Mouse (Mus musculus) kidney, postnatal 4 days (tissue): Measurements from ENCODE around the gene Rbm19.

Source experiments
- DNase-seq, 2 experiments: peaks; one replicate each; pipeline ENCODE4 v3.0.0; 2021; ENCODE audit warnings: mixed read lengths in 2 of 2

Rbm19 gene

GRCm38 (mm10) chr5:120171865-120172728, 55.8 kb downstream of the Rbm19 start:
- no peak for DNase-seq

DNA sequence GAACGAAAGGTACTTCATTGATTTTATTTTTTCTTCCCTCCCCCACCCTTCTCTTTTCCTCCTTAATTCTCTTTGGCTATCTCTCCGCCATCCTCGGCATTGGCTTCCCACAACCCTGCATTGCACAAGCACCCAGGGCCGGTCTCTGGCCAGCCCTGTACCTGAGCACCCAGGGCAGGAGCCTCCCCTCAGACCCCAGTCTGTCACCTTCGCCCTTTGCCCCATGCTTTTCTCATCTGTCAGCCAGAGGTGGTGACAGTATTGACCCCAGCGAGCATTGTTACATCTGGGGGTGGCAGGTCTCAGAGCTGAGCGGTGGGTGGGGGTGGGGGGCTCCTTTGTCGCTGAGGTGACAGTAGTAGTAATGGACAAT, 56.5 kb downstream of the Rbm19 start:
- no peak for DNase-seq

GRCm38 (mm10) chr5:120174317-120174716, 58.1 kb downstream of the Rbm19 start:
- peak; percentile 16 to 26 for DNase-seq

DNA sequence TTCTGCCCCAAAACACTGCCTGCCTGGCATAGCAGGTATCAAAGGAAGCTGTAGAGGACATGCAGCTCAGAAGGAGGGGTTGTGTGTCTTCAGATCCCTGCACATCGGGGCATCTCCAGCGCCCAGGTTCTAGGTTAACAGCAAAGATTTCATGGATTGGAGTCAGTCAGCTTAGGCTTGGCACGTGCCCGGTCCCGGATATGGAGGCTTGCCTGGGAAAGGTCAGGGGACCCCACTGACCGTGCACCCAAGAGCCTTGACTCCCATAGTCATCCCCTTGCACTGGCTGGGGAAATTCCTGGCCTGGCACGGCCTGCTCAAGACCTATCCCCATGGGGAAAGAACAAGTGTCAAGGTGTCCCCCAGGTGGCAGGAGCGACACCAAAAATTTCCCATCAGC, 59.0 kb downstream of the Rbm19 start:
- no peak for DNase-seq

- no peak for DNase-seq
Measured at GRCm38 (mm10) chr5:120176246-120177065, 60.2 kb downstream of the Rbm19 start.

DNA sequence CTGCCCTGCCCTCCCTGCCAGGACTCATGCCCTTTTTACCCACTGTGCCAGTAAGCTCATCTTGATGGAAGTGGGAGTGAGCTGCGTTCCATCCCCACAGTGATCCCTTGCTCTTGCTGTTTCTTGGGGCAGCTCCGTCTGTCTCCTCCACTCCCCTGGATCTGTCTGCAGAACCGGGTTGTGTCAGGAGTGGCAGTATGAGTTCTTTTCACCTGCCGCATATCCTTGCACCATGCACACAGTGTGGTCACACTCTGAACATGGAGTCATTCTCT, 60.7 kb downstream of the Rbm19 start:
- DNase-seq = no peak

DNA sequence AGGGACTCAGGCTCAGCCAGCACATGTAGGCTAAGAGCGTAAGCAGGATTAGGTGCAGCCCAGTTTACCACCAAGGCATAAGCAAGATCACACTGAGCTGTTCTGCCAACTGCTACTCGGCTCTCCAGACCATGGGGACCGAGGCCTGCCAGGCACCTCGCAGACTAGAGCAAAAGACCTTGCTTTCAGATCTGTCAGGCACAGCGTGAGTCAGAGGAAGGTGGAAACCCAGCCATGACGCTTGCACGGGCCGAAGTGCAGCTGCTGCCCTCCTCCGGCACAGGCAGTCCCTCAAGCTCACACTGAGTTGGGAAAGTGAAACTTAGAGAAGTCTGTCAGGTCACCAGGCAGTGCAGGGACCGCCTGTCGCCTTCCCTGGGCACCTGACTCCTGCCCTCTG, 63.8 kb downstream of the Rbm19 start:
- DNase-seq = no peak

- no peak for DNase-seq
Measured at GRCm38 (mm10) chr5:120181384-120181783, 65.1 kb downstream of the Rbm19 start.

DNA sequence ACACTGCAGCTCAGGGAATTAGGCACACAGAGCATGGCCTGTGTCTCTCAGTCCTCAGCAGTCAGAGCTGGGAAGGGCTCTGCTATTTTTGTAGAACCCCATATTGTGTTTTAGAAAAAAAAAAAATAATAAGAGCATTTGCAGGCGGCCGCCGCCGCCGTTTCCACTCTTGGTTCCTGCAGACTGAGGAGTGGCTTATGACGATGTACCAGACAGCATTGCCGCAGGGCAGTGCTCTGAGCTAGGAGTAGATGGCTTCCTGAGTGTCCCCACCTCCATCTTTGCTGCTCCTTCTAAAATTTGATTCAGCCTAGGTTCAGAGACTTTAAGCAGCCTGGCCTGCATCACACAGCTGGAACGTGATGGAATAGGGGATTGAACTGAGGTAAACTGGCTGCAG, 67.1 kb downstream of the Rbm19 start:
- DNase-seq = no peak

DNA sequence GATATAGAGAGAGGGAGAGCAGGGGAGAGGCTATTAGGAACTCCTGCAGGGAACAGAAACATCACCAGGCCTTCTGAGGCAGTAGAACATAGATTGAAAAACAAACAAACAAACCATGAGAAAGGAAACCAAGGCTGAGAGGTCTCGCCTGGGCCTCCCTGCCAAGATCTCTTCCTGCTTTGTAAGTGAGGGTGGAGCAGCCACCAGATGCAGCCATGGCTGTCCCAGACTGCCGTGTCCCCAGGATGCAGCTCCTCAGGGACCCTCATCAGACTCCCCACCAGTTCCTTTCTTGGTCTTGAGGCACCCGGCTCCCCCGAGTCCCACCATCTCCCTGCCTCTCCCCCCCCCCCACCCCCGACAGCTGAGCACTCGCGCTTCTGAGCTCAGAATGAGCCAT, 67.5 kb downstream of the Rbm19 start:
- no peak for DNase-seq

- no peak for DNase-seq
Measured at GRCm38 (mm10) chr5:120185949-120186348, 69.7 kb downstream of the Rbm19 start.

DNA sequence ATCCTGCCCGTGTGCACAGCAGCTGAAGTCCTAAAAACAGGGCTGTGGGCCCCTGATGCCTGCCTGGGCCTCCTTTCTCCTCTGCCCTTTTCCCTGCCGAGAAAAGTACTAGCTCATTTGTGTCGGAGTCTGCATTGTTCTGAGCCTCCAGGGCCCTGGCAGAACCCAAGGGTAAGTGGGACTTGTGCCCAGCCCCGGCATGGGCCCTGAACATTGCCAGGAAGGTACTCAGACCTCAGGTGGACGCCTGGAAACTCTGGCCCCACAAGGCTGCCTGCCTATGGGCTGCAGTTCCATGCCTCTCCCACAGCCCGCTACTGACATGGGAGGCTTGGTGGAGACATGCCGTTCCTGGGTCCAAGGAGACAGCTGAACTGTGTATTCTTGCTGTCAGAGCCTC, 72.3 kb downstream of the Rbm19 start:
- no peak for DNase-seq

- no peak for DNase-seq
Measured at GRCm38 (mm10) chr5:120190001-120190582, 73.8 kb downstream of the Rbm19 start.

- DNase-seq = peak in 1 of 2 experiments; percentile 28
Measured at GRCm38 (mm10) chr5:120191620-120192019, 75.4 kb downstream of the Rbm19 start.

DNA sequence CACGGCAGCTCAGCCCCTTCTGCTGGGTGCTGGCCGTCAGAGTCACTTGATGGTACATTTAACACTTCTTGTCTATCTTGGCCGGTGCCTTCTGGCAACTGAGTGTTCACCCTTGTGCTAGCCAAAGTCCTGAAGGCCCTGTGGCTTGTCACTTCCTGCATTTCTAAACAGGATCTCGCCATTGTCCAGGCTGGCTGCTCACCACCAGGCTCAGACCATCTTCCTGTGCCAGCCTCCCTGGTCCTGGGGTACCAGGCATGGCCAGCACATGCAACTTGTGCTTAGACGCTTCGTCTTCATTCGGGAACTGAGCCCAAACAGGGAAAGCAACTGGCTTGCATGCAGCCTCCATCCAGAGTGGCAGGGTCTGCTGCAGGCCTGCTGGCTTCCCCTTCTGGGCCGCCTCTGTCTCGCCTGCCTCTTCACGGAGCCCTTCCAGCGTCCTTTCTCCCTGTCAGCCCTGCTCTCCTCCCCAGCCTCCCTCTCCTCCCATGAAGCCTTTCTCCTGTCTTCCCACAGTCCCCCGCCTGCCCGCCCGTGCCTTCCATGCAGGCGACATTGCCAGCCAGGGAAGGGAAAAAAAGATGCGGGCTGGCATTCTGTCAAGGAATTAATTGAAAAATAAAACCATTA, 78.2 kb downstream of the Rbm19 start:
- peak; percentile 17 to 35 for DNase-seq

DNA sequence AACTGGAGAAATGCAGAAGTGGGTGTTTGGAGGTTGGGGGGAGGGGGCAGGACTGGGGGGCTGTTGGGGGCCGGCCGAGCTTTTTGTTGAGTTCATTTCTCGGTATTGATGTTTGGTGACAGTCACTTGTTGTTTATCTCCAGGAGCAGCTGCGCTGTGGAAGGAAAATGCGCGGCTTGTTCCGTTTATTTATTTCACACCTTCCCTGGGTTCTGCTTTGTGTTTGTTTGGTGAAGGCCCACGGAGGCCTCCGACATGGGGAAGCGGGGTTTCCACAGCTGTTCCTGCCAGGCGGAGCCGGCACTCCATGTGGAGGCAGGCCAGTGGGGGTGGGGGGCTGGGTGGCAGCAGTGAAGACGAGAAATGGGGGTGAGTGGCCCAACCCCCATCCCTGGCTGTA, 78.7 kb downstream of the Rbm19 start:
- DNase-seq = no peak

- no peak for DNase-seq
Measured at GRCm38 (mm10) chr5:120196879-120197278, 80.6 kb downstream of the Rbm19 start.

DNA sequence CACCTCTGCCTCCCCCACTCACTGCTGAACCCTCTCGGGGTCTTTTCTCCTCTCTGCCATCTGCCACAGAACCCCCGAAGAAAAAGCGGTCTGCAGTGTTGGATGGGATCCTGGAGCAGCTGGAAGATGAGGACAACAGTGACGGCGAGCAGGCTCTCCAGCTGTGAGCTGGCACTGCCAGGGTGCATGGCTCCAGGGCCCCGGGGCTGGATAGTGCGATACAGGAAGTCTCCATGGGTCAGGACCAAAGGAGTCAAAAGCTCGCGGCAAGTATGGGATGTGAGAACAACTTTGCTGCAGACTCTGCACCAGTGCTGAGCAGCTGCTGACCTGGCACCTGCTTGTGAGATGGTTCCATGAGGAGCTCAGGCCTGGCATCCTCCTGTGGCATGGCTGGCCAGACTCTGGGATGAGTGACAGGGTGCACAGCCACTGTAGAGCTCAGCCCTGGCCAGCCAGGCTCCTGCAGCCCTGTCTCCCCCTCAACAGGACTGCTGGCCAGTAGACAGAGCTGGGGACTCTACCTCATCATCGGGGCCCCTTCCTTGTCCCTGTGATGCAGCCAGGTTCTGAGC, 81.6 kb downstream of the Rbm19 start:
- no peak for DNase-seq

DNA sequence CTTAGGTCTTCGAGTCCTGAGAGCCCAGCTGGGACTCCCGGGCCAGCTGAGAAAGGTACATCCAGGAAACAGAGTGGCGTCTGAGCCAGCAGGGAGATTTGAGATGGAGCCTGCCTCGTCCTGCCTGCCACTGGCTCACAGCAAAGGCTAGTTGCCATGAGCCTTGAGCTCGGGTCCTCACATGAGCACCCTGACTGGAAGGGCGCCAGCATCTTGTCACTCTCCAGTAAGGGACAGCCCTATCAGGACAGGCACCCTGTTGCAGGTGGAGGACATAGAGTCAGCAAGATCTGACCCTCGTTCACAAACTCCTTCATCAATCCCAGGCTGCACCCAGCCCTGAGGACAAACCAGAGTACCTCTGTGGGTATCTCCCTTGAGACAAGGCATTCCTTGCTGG, 83.6 kb downstream of the Rbm19 start:
- DNase-seq = no peak

DNA sequence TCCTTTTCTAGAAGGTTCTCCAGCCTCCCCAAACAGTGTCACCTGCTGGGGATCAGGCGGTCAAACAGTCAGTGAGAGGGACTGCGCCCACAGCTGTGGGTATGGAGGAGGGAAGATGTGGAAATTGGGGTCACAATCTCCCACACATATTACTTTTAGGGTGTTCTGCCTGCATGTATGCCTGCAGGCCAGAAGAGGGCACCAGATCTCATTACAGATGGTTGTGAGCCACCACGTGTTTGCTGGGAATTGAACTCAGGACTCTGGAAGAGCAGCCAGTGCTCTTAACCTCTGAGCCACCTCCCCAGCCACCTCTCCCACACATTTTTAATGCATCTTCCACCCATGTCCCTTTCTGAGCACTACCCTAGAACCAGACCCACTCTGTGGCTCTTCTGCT, 88.1 kb downstream of the Rbm19 start:
- DNase-seq = no peak

DNA sequence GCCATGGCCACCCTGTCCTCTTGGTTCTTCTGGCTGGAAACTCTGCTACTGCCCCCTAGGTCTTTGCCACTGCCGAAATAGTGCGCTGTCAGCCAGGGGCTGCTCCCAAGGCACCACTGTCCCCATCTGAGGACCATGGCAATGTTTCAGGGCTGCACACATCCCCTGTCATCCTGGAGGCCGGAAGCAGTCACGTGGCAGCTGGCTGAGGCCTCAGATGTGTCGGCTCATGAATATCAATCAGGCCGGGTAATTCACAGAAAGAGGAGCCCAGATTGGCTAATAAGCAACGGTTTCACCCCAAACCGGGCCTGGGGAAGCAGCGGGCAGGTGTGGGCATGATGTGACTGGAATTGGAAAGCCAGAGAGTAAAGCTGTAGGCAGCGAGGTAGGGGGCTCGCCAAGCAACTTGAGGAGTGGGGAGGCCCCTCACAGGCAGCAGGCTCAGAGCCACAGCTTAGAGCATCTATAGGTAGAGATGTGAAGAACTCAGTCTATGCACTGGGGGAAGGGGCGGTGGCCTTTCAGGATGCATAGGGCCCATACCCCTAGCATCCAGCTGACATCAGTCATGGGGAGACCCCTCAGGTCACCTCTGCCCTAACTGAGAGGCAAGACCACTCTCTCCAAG, 90.2 kb downstream of the Rbm19 start:
- DNase-seq = no peak

GRCm38 (mm10) chr5:120207492-120207891, 91.2 kb downstream of the Rbm19 start:
- DNase-seq = peak; percentile 42 to 69

- no peak for DNase-seq
Measured at GRCm38 (mm10) chr5:120210668-120211067, 94.4 kb downstream of the Rbm19 start.
